Mouse (Mus musculus): ENCODE measurements around the gene Igsf9b. TPM values are rescaled to one million over a fixed set of nuclear protein-coding genes. Genes with fewer than 3 reads are reported as not detected.

The Igsf9b gene
- 12.6 and 12.8 TPM in 2 replicates for polyA plus RNA-seq (2015; fragmentation: Nextera tagmentation; extraction: Ambion mirVana)

- H3K4me1 ChIP-seq: peaks cover 40% of the 10 kb centered on the region
- H3K4me2 ChIP-seq (replicated peaks): peak within 1 kb of the TSS; percentile 92
- H3K36me3 ChIP-seq: no peaks in the 10 kb centered on the region
- no peaks in the 10 kb centered on the region for H3K9me3 ChIP-seq
- peak within 1 kb of the TSS; percentile 79 for H3K4me3 ChIP-seq
- peak within 1 kb of the TSS; percentile 90 for H3K27ac ChIP-seq (replicated peaks)
- ATAC-seq (replicated peaks): peak; percentile 100
- H3K9ac ChIP-seq (replicated peaks): peak within 1 kb of the TSS; percentile 81
- WGBS: under 1% methylated on average over 40 of the region's 40 CpGs
- no peaks in the 10 kb centered on the region; the same call in 1 of the 2 replicates for H3K27me3 ChIP-seq
These were observed at the start of gene Igsf9b for GRCm38 (mm10) chr9:27298411-27299285. Gene Igsf9b (plus strand): TSS chr9:27299204.

GRCm38 (mm10) chr9:27252034-27252714, 46.8 kb upstream of the Igsf9b start:
- no peaks in the 10 kb centered on the region for H3K9me3 ChIP-seq
- ATAC-seq (replicated peaks): 0 out of 2 replicates have a peak, but pooled peaks have one; percentile 46
- 0 out of 2 replicates have a peak, but pooled peaks cover 3% of the 10 kb centered on the region for H3K4me1 ChIP-seq
- H3K27me3 ChIP-seq: no peaks in the 10 kb centered on the region
- H3K36me3 ChIP-seq: no peaks in the 10 kb centered on the region
- no peak overlapping the region for H3K9ac ChIP-seq (replicated peaks)
- peak overlapping the region; percentile 32; the same call in 1 of the 2 replicates for H3K27ac ChIP-seq (replicated peaks)
- H3K4me3 ChIP-seq: no peak overlapping the region
- WGBS: 58% methylated on average over 7 of the region's 7 CpGs
- no peak overlapping the region for H3K4me2 ChIP-seq (replicated peaks)

- no peaks in the 10 kb centered on the region for H3K36me3 ChIP-seq
- H3K27ac ChIP-seq (replicated peaks): no peak overlapping the region
- H3K9ac ChIP-seq (replicated peaks): no peak overlapping the region
- no peak for ATAC-seq (replicated peaks)
- no peaks in the 10 kb centered on the region for H3K9me3 ChIP-seq
- 61% methylated on average over 6 of the region's 6 CpGs for WGBS
- H3K4me3 ChIP-seq: no peak overlapping the region
- H3K27me3 ChIP-seq: no peaks in the 10 kb centered on the region
- peaks cover 19% of the 10 kb centered on the region for H3K4me1 ChIP-seq
- H3K4me2 ChIP-seq (replicated peaks): no peak overlapping the region
These were observed 42.5 kb upstream of the Igsf9b start for GRCm38 (mm10) chr9:27256454-27256853.

GRCm38 (mm10) chr9:27260378-27260947, 38.5 kb upstream of the Igsf9b start:
- Histone ChIP-seq H3K4me2 (replicated peaks) (no peak overlapping the region), H3K9me3 (no peaks in the 10 kb centered on the region), H3K9ac (replicated peaks) (no peak overlapping the region), H3K36me3 (no peaks in the 10 kb centered on the region), H3K27ac (replicated peaks) (no peak overlapping the region), H3K4me3 (no peak overlapping the region), H3K4me1 (peaks cover 30% of the 10 kb centered on the region), H3K27me3 (no peaks in the 10 kb centered on the region)
- peak; percentile 72 for ATAC-seq (replicated peaks)
- WGBS: 35% methylated on average over 3 of the region's 3 CpGs

GRCm38 (mm10) chr9:27261905-27262304, 37.1 kb upstream of the Igsf9b start:
- H3K4me2 ChIP-seq (replicated peaks): no peak overlapping the region
- H3K27me3 ChIP-seq: no peaks in the 10 kb centered on the region
- no peak overlapping the region for H3K4me3 ChIP-seq
- 17% methylated on average over 2 of the region's 2 CpGs for WGBS
- H3K27ac ChIP-seq (replicated peaks): peak overlapping the region; percentile 16
- no peaks in the 10 kb centered on the region for H3K9me3 ChIP-seq
- no peaks in the 10 kb centered on the region for H3K36me3 ChIP-seq
- peak; percentile 67 for ATAC-seq (replicated peaks)
- peaks cover 27% of the 10 kb centered on the region for H3K4me1 ChIP-seq
- no peak overlapping the region for H3K9ac ChIP-seq (replicated peaks)

- no peak for ATAC-seq (replicated peaks)
- H3K36me3 ChIP-seq: no peaks in the 10 kb centered on the region
- no peak overlapping the region for H3K4me3 ChIP-seq
- no peak overlapping the region for H3K4me2 ChIP-seq (replicated peaks)
- no peak overlapping the region for H3K9ac ChIP-seq (replicated peaks)
- WGBS: 44% methylated on average over 3 of the region's 3 CpGs
- H3K27ac ChIP-seq (replicated peaks): no peak overlapping the region
- no peaks in the 10 kb centered on the region for H3K27me3 ChIP-seq
- no peaks in the 10 kb centered on the region for H3K9me3 ChIP-seq
- peaks cover 23% of the 10 kb centered on the region for H3K4me1 ChIP-seq
These were observed 34.0 kb upstream of the Igsf9b start for GRCm38 (mm10) chr9:27265009-27265408.

GRCm38 (mm10) chr9:27267878-27268277, 31.1 kb upstream of the Igsf9b start:
- no peak overlapping the region for H3K4me3 ChIP-seq
- H3K9me3 ChIP-seq: no peaks in the 10 kb centered on the region
- no peaks in the 10 kb centered on the region for H3K36me3 ChIP-seq
- WGBS: 88% methylated on average over 5 of the region's 5 CpGs
- H3K27me3 ChIP-seq: no peaks in the 10 kb centered on the region
- ATAC-seq (replicated peaks): no peak
- H3K9ac ChIP-seq (replicated peaks): no peak overlapping the region
- no peak overlapping the region for H3K27ac ChIP-seq (replicated peaks)
- H3K4me2 ChIP-seq (replicated peaks): no peak overlapping the region
- H3K4me1 ChIP-seq: no peaks in the 10 kb centered on the region

GRCm38 (mm10) chr9:27268493-27268892, 30.5 kb upstream of the Igsf9b start:
- Histone ChIP-seq H3K4me2 (replicated peaks) (no peak overlapping the region), H3K4me1 (no peaks in the 10 kb centered on the region), H3K9ac (replicated peaks) (no peak overlapping the region), H3K9me3 (no peaks in the 10 kb centered on the region), H3K27me3 (no peaks in the 10 kb centered on the region), H3K36me3 (no peaks in the 10 kb centered on the region), H3K27ac (replicated peaks) (no peak overlapping the region), H3K4me3 (no peak overlapping the region)
- WGBS: 93% methylated on average over 4 of the region's 4 CpGs
- no peak for ATAC-seq (replicated peaks)

- WGBS: 25% methylated on average over 4 of the region's 4 CpGs
These were observed 29.7 kb upstream of the Igsf9b start for GRCm38 (mm10) chr9:27269322-27269721.

GRCm38 (mm10) chr9:27269904-27270303, 29.1 kb upstream of the Igsf9b start:
- H3K27me3 ChIP-seq: no peaks in the 10 kb centered on the region
- no peaks in the 10 kb centered on the region for H3K9me3 ChIP-seq
- no peak overlapping the region for H3K4me2 ChIP-seq (replicated peaks)
- no peak overlapping the region for H3K27ac ChIP-seq (replicated peaks)
- no peak overlapping the region for H3K4me3 ChIP-seq
- H3K36me3 ChIP-seq: no peaks in the 10 kb centered on the region
- ATAC-seq (replicated peaks): no peak
- 80% methylated on average over 2 of the region's 2 CpGs for WGBS
- H3K4me1 ChIP-seq: no peaks in the 10 kb centered on the region
- H3K9ac ChIP-seq (replicated peaks): no peak overlapping the region

More at GRCm38 (mm10) chr9:27269322-27269721, 29.7 kb upstream of the Igsf9b start:
- H3K4me3 ChIP-seq: no peak overlapping the region
- no peak overlapping the region for H3K9ac ChIP-seq (replicated peaks)
- no peaks in the 10 kb centered on the region for H3K27me3 ChIP-seq
- no peak for ATAC-seq (replicated peaks)
- no peaks in the 10 kb centered on the region for H3K36me3 ChIP-seq
- H3K4me2 ChIP-seq (replicated peaks): no peak overlapping the region
- no peaks in the 10 kb centered on the region for H3K9me3 ChIP-seq
- no peak overlapping the region for H3K27ac ChIP-seq (replicated peaks)
- H3K4me1 ChIP-seq: no peaks in the 10 kb centered on the region

- no peak overlapping the region for H3K9ac ChIP-seq (replicated peaks)
- WGBS: 93% methylated on average over 2 of the region's 2 CpGs
- no peak overlapping the region for H3K27ac ChIP-seq (replicated peaks)
- no peaks in the 10 kb centered on the region for H3K9me3 ChIP-seq
- H3K4me3 ChIP-seq: no peak overlapping the region
- no peaks in the 10 kb centered on the region for H3K4me1 ChIP-seq
- no peaks in the 10 kb centered on the region for H3K27me3 ChIP-seq
- H3K4me2 ChIP-seq (replicated peaks): no peak overlapping the region
- H3K36me3 ChIP-seq: no peaks in the 10 kb centered on the region
- no peak for ATAC-seq (replicated peaks)
These were observed 27.1 kb upstream of the Igsf9b start for GRCm38 (mm10) chr9:27271899-27272298.

GRCm38 (mm10) chr9:27272858-27273257, 26.1 kb upstream of the Igsf9b start:
- WGBS: 95% methylated on average over 1 of the region's 1 CpGs
- Histone ChIP-seq H3K4me2 (replicated peaks) (no peak overlapping the region), H3K4me3 (no peak overlapping the region)

More at GRCm38 (mm10) chr9:27272858-27273257, 26.1 kb upstream of the Igsf9b start:
- Histone ChIP-seq H3K9ac (replicated peaks) (no peak overlapping the region), H3K36me3 (no peaks in the 10 kb centered on the region), H3K27me3 (no peaks in the 10 kb centered on the region), H3K9me3 (no peaks in the 10 kb centered on the region), H3K4me1 (no peaks in the 10 kb centered on the region), H3K27ac (replicated peaks) (no peak overlapping the region)
- no peak for ATAC-seq (replicated peaks)

All from forebrain, embryonic 15.5 days (tissue).